25 mouse cellular contexts compared by ENCODE assay signal in the genomic region with DNA sequence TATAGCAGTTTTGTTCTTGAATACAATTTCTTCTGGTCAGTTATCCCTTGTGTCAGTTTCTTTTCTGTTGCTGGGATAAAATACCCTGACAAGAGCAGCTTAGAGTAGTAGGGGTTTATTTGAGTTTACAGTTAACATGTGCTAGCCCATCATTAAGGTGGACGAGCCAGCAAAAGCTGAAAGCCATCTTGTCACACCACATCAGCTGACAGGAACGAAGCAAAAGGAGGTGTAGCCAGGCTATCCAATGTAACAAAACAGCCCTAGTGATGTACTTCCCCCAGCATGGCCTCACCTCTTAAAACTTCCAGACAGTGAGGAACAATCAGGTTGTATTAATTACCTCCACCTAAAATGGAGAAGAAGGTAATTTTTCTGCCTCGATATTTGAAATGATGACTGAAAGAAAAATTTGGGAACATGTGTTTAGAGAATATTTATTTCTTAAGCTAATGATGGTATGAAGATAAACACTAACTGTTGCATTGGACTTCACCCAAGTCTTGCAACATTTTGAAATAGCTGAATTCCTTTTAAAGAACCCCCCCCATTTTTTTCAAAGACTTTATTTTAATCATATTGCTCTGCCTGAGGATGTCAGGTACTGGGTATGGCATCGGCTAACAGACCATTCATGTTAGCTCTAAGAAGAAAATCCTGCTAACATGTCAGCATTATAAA.
DNase-seq lines count a peak whose midpoint lies in the region; ATAC-seq and TF ChIP-seq lines count a peak whose summit lies in the region.
"Had no signal": no experiment of that assay in that cellular context is flagged by ENCODE, and none has a peak within 500 bp of the region (broad histone marks: within the 10 kb centered on the region; RNA-seq: fewer than 3 reads in every experiment).

No protein-coding gene starts in this region.

- H3K4me2 ChIP-seq in lung, postnatal 0 days (replicated peaks; ENCODE audit: low read depth, low read length): no peak overlapping the region
- H3K4me2 ChIP-seq: embryonic facial prominence, embryonic 12.5 days; forebrain, embryonic 13.5 days; heart, embryonic 11.5 days; heart, embryonic 15.5 days; hindbrain, embryonic 14.5 days; intestine, embryonic 15.5 days had no signal

- TF ChIP-seq CTCF in gastrocnemius, adult 2 months (IDR thresholded peaks at IDR 0.05): no peak
- TF ChIP-seq CTCF in lung, postnatal 0 days (IDR thresholded peaks at IDR 0.05): no peak

- ATAC-seq in lung, postnatal 0 days: peak; percentile 32; the same call in 1 of the 2 replicates
- ATAC-seq: CD4-positive, CD25-positive, alpha-beta regulatory T cell, adult 4 months; forebrain, embryonic 13.5 days; forebrain, postnatal 0 days; intestine, embryonic 15.5 days; Patski had no signal

- intact Hi-C loops in gastrocnemius, adult 2 months (cut with DNase I): no loop called here

- H3K9me3 ChIP-seq in lung, postnatal 0 days (ENCODE audit: low read length): no peaks in the 10 kb centered on the region
- H3K9me3 ChIP-seq: embryonic facial prominence, embryonic 12.5 days; forebrain, embryonic 13.5 days; heart, embryonic 15.5 days; intestine, embryonic 15.5 days had no signal

- H3K4me1 ChIP-seq in lung, postnatal 0 days (ENCODE audit: insufficient read depth, low read depth, low read length): no peaks in the 10 kb centered on the region
- H3K4me1 ChIP-seq: forebrain, embryonic 13.5 days; intestine, embryonic 15.5 days had no signal

- WGBS in lung, postnatal 0 days: 54% methylated on average over 4 of the region's 4 CpGs

- no peak for DNase-seq in gastrocnemius, adult 2 months
- no peak for DNase-seq in gastrocnemius, postnatal 25 days
- DNase-seq in fibroblast of lung, adult 2 months (ENCODE audit: low read depth): peak; percentile 17
- peak; percentile 50 for DNase-seq in lung, postnatal 0 days (ENCODE audit: low spot score)
- peak; percentile 56 for DNase-seq in lung, postnatal 36 days
- DNase-seq in Muller cell, postnatal 12 days (ENCODE audit: inconsistent ontology term): no peak
- no peak for DNase-seq in embryo, embryonic 9.5 days (ENCODE audit: extremely low spot score)
- DNase-seq: adrenal gland, adult 8-10 months; B cell, adult 2 months; cerebellum, adult 11 months; cerebellum, adult 8-10 months; cerebellum, postnatal 14 days; embryo, embryonic 11 days; forebrain, postnatal 0 days; gastrocnemius, postnatal 36 days; heart, postnatal 14 days had no signal

- peak overlapping the region; percentile 62 for H3K27ac ChIP-seq in gastrocnemius, adult 2 months
- no peak overlapping the region for H3K27ac ChIP-seq in lung, postnatal 0 days (ENCODE audit: low read length)
- H3K27ac ChIP-seq: embryonic facial prominence, embryonic 12.5 days; forebrain, embryonic 13.5 days; heart, embryonic 15.5 days; hindbrain, embryonic 14.5 days; intestine, embryonic 15.5 days had no signal

- no peak overlapping the region for H3K4me3 ChIP-seq in gastrocnemius, adult 2 months
- no peak overlapping the region for H3K4me3 ChIP-seq in lung, postnatal 0 days (ENCODE audit: low read depth, low read length)
- H3K4me3 ChIP-seq: embryonic facial prominence, embryonic 12.5 days; forebrain, embryonic 13.5 days; heart, embryonic 15.5 days; intestine, embryonic 15.5 days had no signal

- H3K9ac ChIP-seq in lung, postnatal 0 days (replicated peaks; ENCODE audit: low read depth): no peak overlapping the region
- H3K9ac ChIP-seq: embryonic facial prominence, embryonic 12.5 days; forebrain, embryonic 13.5 days; forebrain, postnatal 0 days; heart, embryonic 15.5 days; hindbrain, embryonic 14.5 days; intestine, embryonic 15.5 days had no signal

- H3K27me3 ChIP-seq in lung, postnatal 0 days (replicated peaks; ENCODE audit: insufficient read depth, low read length): no peaks in the 10 kb centered on the region
- H3K27me3 ChIP-seq: embryonic facial prominence, embryonic 12.5 days; forebrain, embryonic 13.5 days; heart, embryonic 15.5 days; intestine, embryonic 15.5 days; Patski had no signal

- H3K36me3 ChIP-seq in lung, postnatal 0 days (ENCODE audit: insufficient read depth, low read length): no peaks in the 10 kb centered on the region
- H3K36me3 ChIP-seq: embryonic facial prominence, embryonic 12.5 days; G1E; heart, embryonic 15.5 days; intestine, embryonic 15.5 days had no signal

- 0 out of 2 replicates have a peak, but pooled peaks have one; percentile 19 for TF ChIP-seq EP300 in lung, postnatal 0 days (IDR thresholded peaks at IDR 0.05)

Comparison
In these comparisons a context has a peak if more than half of its experiments do, and no peak if none do; other contexts are left out.
1. DNase-seq: peak in fibroblast of lung, adult 2 months (single experiment), lung, postnatal 0 days (single experiment) and lung, postnatal 36 days (single experiment); none in gastrocnemius, adult 2 months (single experiment), gastrocnemius, postnatal 25 days (single experiment), Muller cell, postnatal 12 days (single experiment) and embryo, embryonic 9.5 days (single experiment).